Mouse (Mus musculus): ENCODE measurements around the gene Herpud1. TPM values are rescaled to one million over a fixed set of nuclear protein-coding genes. Genes with fewer than 3 reads are reported as not detected.

Herpud1 gene
- polyA plus RNA-seq, 1 experiment: 97.8 TPM

GRCm38 (mm10) chr8:94413509-94413908 lies 27.3 kb downstream of the Herpud1 start:
- no peak overlapping the region for H3K27ac ChIP-seq (ENCODE audit: insufficient read depth, low read length)
- no peaks in the 10 kb centered on the region for H3K4me1 ChIP-seq (ENCODE audit: control insufficient read depth, insufficient read depth, low read length)
- no peak overlapping the region for H3K4me3 ChIP-seq (ENCODE audit: insufficient read depth, low read length)
- TF ChIP-seq POLR2A (IDR thresholded peaks at IDR 0.05; ENCODE audit: extremely low read depth, insufficient read depth, low read length) (no peak), CTCF (IDR thresholded peaks at IDR 0.05; ENCODE audit: extremely low read depth, insufficient read depth, low read length) (no peak)

GRCm38 (mm10) chr8:94415218-94415617 lies 29.0 kb downstream of the Herpud1 start:
- TF ChIP-seq CTCF (IDR thresholded peaks at IDR 0.05; ENCODE audit: extremely low read depth, insufficient read depth, low read length) (no peak), POLR2A (IDR thresholded peaks at IDR 0.05; ENCODE audit: extremely low read depth, insufficient read depth, low read length) (no peak)
- H3K4me1 ChIP-seq (ENCODE audit: control insufficient read depth, insufficient read depth, low read length): no peaks in the 10 kb centered on the region

GRCm38 (mm10) chr8:94418017-94418416 lies 31.8 kb downstream of the Herpud1 start:
- TF ChIP-seq CTCF (IDR thresholded peaks at IDR 0.05; ENCODE audit: extremely low read depth, insufficient read depth, low read length): no peak
- Histone ChIP-seq H3K4me1 (ENCODE audit: control insufficient read depth, insufficient read depth, low read length) (no peaks in the 10 kb centered on the region), H3K27ac (ENCODE audit: insufficient read depth, low read length) (no peak overlapping the region)

More at GRCm38 (mm10) chr8:94415218-94415617, 29.0 kb downstream of the Herpud1 start:
- Histone ChIP-seq H3K4me3 (ENCODE audit: insufficient read depth, low read length) (no peak overlapping the region), H3K27ac (ENCODE audit: insufficient read depth, low read length) (no peak overlapping the region)

GRCm38 (mm10) chr8:94422270-94422669 lies 36.0 kb downstream of the Herpud1 start:
- Histone ChIP-seq H3K4me3 (ENCODE audit: insufficient read depth, low read length) (no peak overlapping the region), H3K27ac (ENCODE audit: insufficient read depth, low read length) (no peak overlapping the region), H3K4me1 (ENCODE audit: control insufficient read depth, insufficient read depth, low read length) (no peaks in the 10 kb centered on the region)
- TF ChIP-seq POLR2A (IDR thresholded peaks at IDR 0.05; ENCODE audit: extremely low read depth, insufficient read depth, low read length) (no peak), CTCF (IDR thresholded peaks at IDR 0.05; ENCODE audit: extremely low read depth, insufficient read depth, low read length) (no peak)

More at GRCm38 (mm10) chr8:94418017-94418416, 31.8 kb downstream of the Herpud1 start:
- no peak overlapping the region for H3K4me3 ChIP-seq (ENCODE audit: insufficient read depth, low read length)

GRCm38 (mm10) chr8:94427953-94428352 lies 41.7 kb downstream of the Herpud1 start:
- no peak overlapping the region for H3K27ac ChIP-seq (ENCODE audit: insufficient read depth, low read length)
- no peak for TF ChIP-seq CTCF (IDR thresholded peaks at IDR 0.05; ENCODE audit: extremely low read depth, insufficient read depth, low read length)
- no peak overlapping the region for H3K4me3 ChIP-seq (ENCODE audit: insufficient read depth, low read length)
- no peaks in the 10 kb centered on the region for H3K4me1 ChIP-seq (ENCODE audit: control insufficient read depth, insufficient read depth, low read length)

GRCm38 (mm10) chr8:94428420-94428819 lies 42.2 kb downstream of the Herpud1 start:
- no peak for TF ChIP-seq CTCF (IDR thresholded peaks at IDR 0.05; ENCODE audit: extremely low read depth, insufficient read depth, low read length)
- no peak for TF ChIP-seq POLR2A (IDR thresholded peaks at IDR 0.05; ENCODE audit: extremely low read depth, insufficient read depth, low read length)
- Histone ChIP-seq H3K4me3 (ENCODE audit: insufficient read depth, low read length) (no peak overlapping the region), H3K27ac (ENCODE audit: insufficient read depth, low read length) (no peak overlapping the region), H3K4me1 (ENCODE audit: control insufficient read depth, insufficient read depth, low read length) (no peaks in the 10 kb centered on the region)

- Histone ChIP-seq H3K4me1 (ENCODE audit: control insufficient read depth, insufficient read depth, low read length) (peaks cover 2% of the 10 kb centered on the region; the same call in 1 of the 2 replicates), H3K4me3 (ENCODE audit: insufficient read depth, low read length) (no peak overlapping the region), H3K27ac (ENCODE audit: insufficient read depth, low read length) (no peak overlapping the region)
- TF ChIP-seq POLR2A (IDR thresholded peaks at IDR 0.05; ENCODE audit: extremely low read depth, insufficient read depth, low read length) (no peak), CTCF (IDR thresholded peaks at IDR 0.05; ENCODE audit: extremely low read depth, insufficient read depth, low read length) (no peak)
Measured at GRCm38 (mm10) chr8:94429376-94429775, 43.1 kb downstream of the Herpud1 start.

- Histone ChIP-seq H3K4me3 (ENCODE audit: insufficient read depth, low read length) (no peak overlapping the region), H3K4me1 (ENCODE audit: control insufficient read depth, insufficient read depth, low read length) (peaks cover 2% of the 10 kb centered on the region; the same call in 1 of the 2 replicates), H3K27ac (ENCODE audit: insufficient read depth, low read length) (no peak overlapping the region)
- no peak for TF ChIP-seq CTCF (IDR thresholded peaks at IDR 0.05; ENCODE audit: extremely low read depth, insufficient read depth, low read length)
- TF ChIP-seq POLR2A (IDR thresholded peaks at IDR 0.05; ENCODE audit: extremely low read depth, insufficient read depth, low read length): no peak
Measured at GRCm38 (mm10) chr8:94432212-94432611, 46.0 kb downstream of the Herpud1 start.

GRCm38 (mm10) chr8:94433981-94434466 lies 47.8 kb downstream of the Herpud1 start, which contains the start of gene Nlrc5:
Gene Nlrc5 (plus strand): TSS chr8:94434356.
- no peak within 1 kb of the TSS for H3K27ac ChIP-seq (ENCODE audit: insufficient read depth, low read length)
- H3K4me3 ChIP-seq (ENCODE audit: insufficient read depth, low read length): peak within 1 kb of the TSS; percentile 42
- TF ChIP-seq CTCF (IDR thresholded peaks at IDR 0.05; ENCODE audit: extremely low read depth, insufficient read depth, low read length) (no peak), POLR2A (IDR thresholded peaks at IDR 0.05; ENCODE audit: extremely low read depth, insufficient read depth, low read length) (no peak)
- H3K4me1 ChIP-seq (ENCODE audit: control insufficient read depth, insufficient read depth, low read length): peaks cover 2% of the 10 kb centered on the region; the same call in 1 of the 2 replicates

- no peak for TF ChIP-seq POLR2A (IDR thresholded peaks at IDR 0.05; ENCODE audit: extremely low read depth, insufficient read depth, low read length)
- no peak for TF ChIP-seq CTCF (IDR thresholded peaks at IDR 0.05; ENCODE audit: extremely low read depth, insufficient read depth, low read length)
- H3K27ac ChIP-seq (ENCODE audit: insufficient read depth, low read length): no peak overlapping the region
- no peak overlapping the region for H3K4me3 ChIP-seq (ENCODE audit: insufficient read depth, low read length)
- peaks cover 2% of the 10 kb centered on the region; the same call in 1 of the 2 replicates for H3K4me1 ChIP-seq (ENCODE audit: control insufficient read depth, insufficient read depth, low read length)
Measured at GRCm38 (mm10) chr8:94434958-94435357, 48.7 kb downstream of the Herpud1 start.
